ENCODE assay signal across 10 mouse cellular contexts in the genomic region with DNA sequence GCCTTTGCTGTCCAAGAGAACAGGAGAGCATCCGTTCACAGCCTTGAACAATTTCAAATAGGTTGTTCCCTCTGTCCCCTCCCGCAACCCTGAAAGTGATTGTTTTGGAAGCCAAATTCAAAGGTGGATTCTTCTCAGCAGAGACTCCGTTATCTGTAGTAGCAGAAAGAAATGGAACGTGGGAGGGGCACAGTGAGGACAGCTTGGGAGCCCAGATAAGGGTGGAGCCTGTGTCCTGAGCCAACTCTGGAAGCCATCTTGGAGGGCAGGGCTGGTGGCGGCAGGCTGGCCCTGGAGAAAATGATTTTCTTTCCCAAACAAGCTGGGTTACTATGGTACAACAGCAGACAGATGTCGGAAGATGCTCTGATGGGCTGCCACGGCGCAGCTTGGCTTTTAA. TPM values are rescaled to one million over a fixed set of nuclear protein-coding genes. Genes with fewer than 3 reads are reported as not detected.
A peak's percentile ranks its signal among the peaks of the same experiment; 100 is the strongest.
DNase-seq lines count a peak whose midpoint lies in the region; ATAC-seq and TF ChIP-seq lines count a peak whose summit lies in the region.
"Had no signal": no experiment of that assay in that cellular context is flagged by ENCODE, and none has a peak within 500 bp of the region (broad histone marks: within the 10 kb centered on the region; RNA-seq: fewer than 3 reads in every experiment).

No protein-coding gene starts in this region.

- DNase-seq in cerebellum, postnatal 14 days = peak; percentile 65 to 67
- no peak for DNase-seq in cerebellum, adult 18-20 months
- DNase-seq in lung, postnatal 10 days = peak; percentile 47
- no peak for DNase-seq in lung, adult 18-20 months
- peak; percentile 51 for DNase-seq in heart, postnatal 0 days (ENCODE audit: low spot score)
- peak; percentile 83 to 85 for DNase-seq in spleen, postnatal 4 days (ENCODE audit: low spot score in 2 of 2)
- no peak for DNase-seq in thymus, postnatal 10 days (ENCODE audit: low spot score in 2 of 2)
- DNase-seq in frontal cortex, adult 2 months (ENCODE audit: extremely low spot score in 1 of 2, low spot score in 1 of 2) = no peak

- TF ChIP-seq EP300 in heart, postnatal 0 days (IDR thresholded peaks at IDR 0.05; ENCODE audit: low read depth) = no peak

- no peaks in the 10 kb centered on the region for H3K9me3 ChIP-seq in heart, postnatal 0 days (replicated peaks; ENCODE audit: control insufficient read depth, low read length)
- H3K9me3 ChIP-seq: embryonic facial prominence, embryonic 10.5 days; midbrain, embryonic 10.5 days had no signal

- H3K4me3 ChIP-seq in heart, postnatal 0 days (ENCODE audit: low read depth, low read length) = no peak overlapping the region
- H3K4me3 ChIP-seq: embryonic facial prominence, embryonic 10.5 days; midbrain, embryonic 10.5 days had no signal

- H3K27ac ChIP-seq in heart, postnatal 0 days (ENCODE audit: low read depth) = no peak overlapping the region
- H3K27ac ChIP-seq: embryonic facial prominence, embryonic 10.5 days; midbrain, embryonic 10.5 days had no signal

- peak; percentile 57; the same call in 1 of the 2 replicates for ATAC-seq in heart, postnatal 0 days (ENCODE audit: insufficient read depth, low read depth)

- no peak for TF ChIP-seq CTCF in heart, postnatal 0 days (IDR thresholded peaks at IDR 0.05; ENCODE audit: low read depth)

- no peaks in the 10 kb centered on the region for H3K27me3 ChIP-seq in heart, postnatal 0 days (ENCODE audit: control insufficient read depth, insufficient read depth, low read length)

- 52% methylated on average over 8 of the region's 8 CpGs for WGBS in heart, postnatal 0 days

- no peak overlapping the region for H3K9ac ChIP-seq in heart, postnatal 0 days (replicated peaks; ENCODE audit: low read depth, low read length)

- H3K4me1 ChIP-seq in heart, postnatal 0 days (ENCODE audit: control insufficient read depth, insufficient read depth) = peaks cover 10% of the 10 kb centered on the region
- H3K4me1 ChIP-seq: midbrain, embryonic 10.5 days had no signal

- no peaks in the 10 kb centered on the region for H3K36me3 ChIP-seq in heart, postnatal 0 days (replicated peaks; ENCODE audit: control insufficient read depth, insufficient read depth, low read length)
- H3K36me3 ChIP-seq: embryonic facial prominence, embryonic 10.5 days; midbrain, embryonic 10.5 days had no signal

- H3K4me2 ChIP-seq in heart, postnatal 0 days (ENCODE audit: low read depth, low read length) = no peak overlapping the region

RNA-seq across cellular contexts. Expression of gene Bloc1s4, which starts 12.4 kb away (rescaled TPM):
- 7.5 and 14.8 TPM in 2 replicates for total RNA-seq in heart, postnatal 0 days (2014; rRNA removed; ENCODE audit: low replicate concordance)
- 18.4 and 18.5 TPM in 2 replicates for polyA plus RNA-seq in heart, postnatal 0 days (2015; fragmentation: Nextera tagmentation; extraction: Ambion mirVana)
- 23.4 and 24.0 TPM in 2 replicates for polyA plus RNA-seq in frontal cortex, adult 2 months (2012; rRNA removed)

RNA-seq across cellular contexts. Expression of gene D5Ertd579e, which starts 40.2 kb away (rescaled TPM):
- 52.6 and 81.9 TPM in 2 replicates for total RNA-seq in heart, postnatal 0 days (2014; rRNA removed; ENCODE audit: low replicate concordance)
- polyA plus RNA-seq in heart, postnatal 0 days (2015; fragmentation: Nextera tagmentation; extraction: Ambion mirVana) = 21.8 and 28.5 TPM in 2 replicates
- 55.2 and 57.8 TPM in 2 replicates for polyA plus RNA-seq in frontal cortex, adult 2 months (2012; rRNA removed)

Comparison
In these comparisons a context has a peak if more than half of its experiments do, and no peak if none do; other contexts are left out.
1. DNase-seq: peak in cerebellum, postnatal 14 days (2 of 2), lung, postnatal 10 days (single experiment), heart, postnatal 0 days (single experiment) and spleen, postnatal 4 days (2 of 2); none in cerebellum, adult 18-20 months (0 of 2), lung, adult 18-20 months (0 of 2), thymus, postnatal 10 days (0 of 2) and frontal cortex, adult 2 months (0 of 2).